Mouse (Mus musculus) kidney, adult 2 months (tissue): ENCODE measurements around the gene Dffb. TPM values are rescaled to one million over a fixed set of nuclear protein-coding genes. Genes with fewer than 3 reads are reported as not detected.
A peak's percentile ranks its signal among the peaks of the same experiment; 100 is the strongest.

Experiments used
- DNase-seq: peaks from one replicate; pipeline ENCODE4 v3.0.0; 2021
- H3K27ac ChIP-seq: fragments of 200-500 bp; 2 replicates; pipeline ENCODE4 v1.5.1; 2012; ENCODE audit warnings: low read depth, low read length, control low read depth, inconsistent platforms; ENCODE audit not compliant: insufficient read depth
- H3K27me3 ChIP-seq: fragments of 200-500 bp; replicated peaks from 2 replicates; pipeline ENCODE4 v1.6.1; 2012; ENCODE audit warnings: mild to moderate bottlenecking, moderate library complexity, low read length, inconsistent platforms; ENCODE audit not compliant: control insufficient read depth, insufficient read depth
- H3K36me3 ChIP-seq: fragments of 200-500 bp; 2 replicates; pipeline ENCODE4 v1.6.1; 2012; ENCODE audit warnings: mild to moderate bottlenecking, moderate library complexity, low read length, inconsistent platforms; ENCODE audit not compliant: control insufficient read depth, insufficient read depth
- H3K4me1 ChIP-seq: fragments of 200-500 bp; 2 replicates; pipeline ENCODE4 v1.6.1; 2011; ENCODE audit warnings: low read length; ENCODE audit not compliant: control insufficient read depth, insufficient read depth
- H3K4me3 ChIP-seq: fragments of 200-500 bp; 2 replicates; pipeline ENCODE4 v1.5.1; 2011; ENCODE audit warnings: mild to moderate bottlenecking, low read depth, low read length, control low read depth; ENCODE audit not compliant: insufficient read depth
- CTCF ChIP-seq: fragments of 200-500 bp; conservative IDR thresholded peaks from 2 replicates; pipeline ENCODE4 v1.5.1; 2011; ENCODE audit warnings: low read depth, mild to moderate bottlenecking, control low read depth, low read length, moderate library complexity, mixed read lengths; ENCODE audit not compliant: insufficient read depth, insufficient read length
- POLR2A ChIP-seq: fragments of 200-500 bp; IDR thresholded peaks from one replicate; pipeline ENCODE4 v1.6.1; 2011; ENCODE audit warnings: low read depth, low read length, control low read depth
- WGBS: fragments of 180-500 bp; shearing (Covaris S2); methylation state at CpG from one replicate; pipeline ENCODE4 v1.1.7; 2018; 5-methylcytosine and 5-hydroxymethylcytosine counted together
- polyA plus RNA-seq: library from polyadenylated mRNA; depleted of rRNA; stranded (reverse); fragments of >200 nt; gene quantifications from 2 replicates; pipeline ENCODE4 v1.2.3, GENCODE M21; 2012

Gene Dffb
- polyA plus RNA-seq, 1 experiment: 5.0 TPM

DNA sequence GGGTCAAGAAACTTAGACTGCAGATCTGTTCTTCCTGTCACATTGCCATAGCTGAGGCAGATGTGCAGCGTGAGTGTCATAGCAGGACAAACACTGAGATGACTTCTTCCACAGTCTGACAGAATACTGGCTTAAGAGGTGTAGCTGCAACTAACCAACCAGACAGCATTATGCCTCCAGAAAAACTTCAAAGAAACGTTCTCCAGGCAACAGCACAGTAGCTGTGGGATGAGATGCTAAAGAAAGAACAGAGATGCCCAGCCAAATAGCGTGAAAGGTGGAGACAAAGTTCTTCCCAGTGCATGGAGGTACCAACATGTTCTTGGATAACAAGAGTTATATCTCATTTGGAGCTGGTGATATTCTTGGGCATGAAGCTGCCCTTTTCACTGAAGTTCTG, 23.8 kb downstream of the Dffb start:
- TF ChIP-seq CTCF (no peak), POLR2A (no peak)
- H3K36me3 ChIP-seq: no peaks in the 10 kb centered on the region
- H3K27me3 ChIP-seq: no peaks in the 10 kb centered on the region
- no peak for DNase-seq
- H3K27ac ChIP-seq: no peak overlapping the region
- no peak overlapping the region for H3K4me3 ChIP-seq
- no peaks in the 10 kb centered on the region for H3K4me1 ChIP-seq
- 59% methylated on average over 3 of the region's 3 CpGs for WGBS

DNA sequence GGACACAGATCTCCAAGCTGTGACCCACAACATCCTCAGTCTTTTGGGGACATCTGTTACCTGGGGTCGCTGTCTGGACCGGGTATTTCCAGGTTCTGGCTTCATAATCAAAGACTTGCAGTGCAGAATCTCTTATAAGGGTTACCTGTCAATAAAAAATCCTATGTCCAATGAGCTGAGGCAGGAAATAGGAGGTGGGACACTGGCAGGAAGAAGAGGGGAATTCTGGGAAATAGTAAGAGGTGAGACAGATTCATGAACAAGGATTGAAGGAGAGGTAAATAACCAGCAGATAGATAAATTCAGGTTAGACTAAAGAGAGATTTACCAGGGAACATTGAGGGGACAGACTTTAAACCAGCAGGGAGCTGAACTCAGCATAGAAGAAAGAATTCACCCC, 24.6 kb downstream of the Dffb start:
- WGBS: 79% methylated on average over 2 of the region's 2 CpGs
- no peaks in the 10 kb centered on the region for H3K36me3 ChIP-seq
- no peak for DNase-seq
- H3K27ac ChIP-seq: no peak overlapping the region
- no peaks in the 10 kb centered on the region for H3K27me3 ChIP-seq
- TF ChIP-seq POLR2A (no peak), CTCF (no peak)
- H3K4me3 ChIP-seq: no peak overlapping the region
- no peaks in the 10 kb centered on the region for H3K4me1 ChIP-seq

DNA sequence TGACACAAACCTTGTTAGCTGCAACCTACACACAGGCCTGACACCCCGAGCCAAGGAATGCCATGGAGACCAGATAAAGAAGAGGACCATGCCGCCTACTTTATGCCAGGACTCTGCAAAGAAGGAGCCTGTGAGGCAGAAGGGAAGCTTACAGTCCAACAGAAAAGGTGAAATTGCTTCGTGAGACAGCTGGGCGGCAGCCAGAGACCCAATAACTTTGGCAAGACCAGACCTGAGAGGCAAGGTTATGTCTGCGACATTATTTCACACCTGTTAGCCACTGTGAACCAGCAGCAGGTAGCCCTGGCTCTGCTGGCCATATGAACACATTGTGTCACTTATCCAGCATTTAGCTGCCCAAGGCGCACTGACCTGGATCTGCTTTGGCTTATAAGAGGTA, 29.2 kb downstream of the Dffb start:
- no peaks in the 10 kb centered on the region for H3K36me3 ChIP-seq
- H3K27me3 ChIP-seq: no peaks in the 10 kb centered on the region
- H3K4me1 ChIP-seq: no peaks in the 10 kb centered on the region
- TF ChIP-seq POLR2A: no peak
- TF ChIP-seq CTCF: no peak
- WGBS: 78% methylated on average over 6 of the region's 6 CpGs
- DNase-seq: no peak
- no peak overlapping the region for H3K4me3 ChIP-seq
- H3K27ac ChIP-seq: no peak overlapping the region

DNA sequence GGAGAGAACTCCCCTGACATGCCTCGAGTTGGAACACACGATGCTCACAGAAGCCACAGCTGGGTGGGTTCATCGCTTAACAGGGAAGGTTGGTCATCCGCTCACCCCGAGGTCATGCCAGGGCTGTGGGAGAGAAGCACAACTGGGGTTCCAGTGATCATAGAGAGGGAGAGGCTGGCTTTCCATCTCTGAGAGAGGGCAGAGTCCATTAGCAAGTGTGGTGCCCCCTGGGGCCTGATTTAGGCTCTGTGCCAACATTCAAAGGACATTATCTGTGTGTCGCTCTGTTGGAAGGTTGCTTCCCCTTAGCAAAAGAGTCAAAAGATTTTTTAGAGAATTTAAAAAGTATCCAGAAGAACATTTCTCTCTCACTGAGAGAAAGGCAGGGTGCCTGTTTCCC, 30.7 kb downstream of the Dffb start:
- no peaks in the 10 kb centered on the region for H3K27me3 ChIP-seq
- 31% methylated on average over 6 of the region's 6 CpGs for WGBS
- H3K27ac ChIP-seq: no peak overlapping the region
- no peak for DNase-seq
- no peak overlapping the region for H3K4me3 ChIP-seq
- no peaks in the 10 kb centered on the region for H3K36me3 ChIP-seq
- no peaks in the 10 kb centered on the region for H3K4me1 ChIP-seq
- TF ChIP-seq POLR2A: no peak
- no peak for TF ChIP-seq CTCF

DNA sequence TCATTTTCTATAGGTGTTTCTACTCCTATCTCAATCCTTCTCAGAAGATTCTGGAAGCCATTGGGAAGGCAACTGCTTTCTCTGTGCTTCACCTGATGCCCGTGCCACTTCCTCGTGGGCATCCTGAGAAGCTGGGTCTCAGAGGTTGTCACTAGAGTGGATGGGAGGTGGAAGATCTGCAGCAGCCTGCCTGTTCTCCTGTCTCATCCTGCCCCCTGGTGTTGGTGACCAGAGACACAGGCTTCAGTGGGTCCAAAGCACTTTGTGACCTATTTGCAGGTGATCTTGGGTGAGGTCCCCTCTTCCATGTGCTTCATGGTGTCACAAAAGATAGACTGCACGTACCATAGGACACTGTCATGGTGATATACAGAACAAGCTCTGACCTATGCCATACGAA, 31.7 kb downstream of the Dffb start:
- Histone ChIP-seq H3K27me3 (no peaks in the 10 kb centered on the region), H3K36me3 (no peaks in the 10 kb centered on the region), H3K4me3 (no peak overlapping the region), H3K27ac (no peak overlapping the region), H3K4me1 (no peaks in the 10 kb centered on the region)
- 54% methylated on average over 4 of the region's 4 CpGs for WGBS
- no peak for TF ChIP-seq POLR2A
- peak; percentile 63 for TF ChIP-seq CTCF
- DNase-seq: peak; percentile 18

DNA sequence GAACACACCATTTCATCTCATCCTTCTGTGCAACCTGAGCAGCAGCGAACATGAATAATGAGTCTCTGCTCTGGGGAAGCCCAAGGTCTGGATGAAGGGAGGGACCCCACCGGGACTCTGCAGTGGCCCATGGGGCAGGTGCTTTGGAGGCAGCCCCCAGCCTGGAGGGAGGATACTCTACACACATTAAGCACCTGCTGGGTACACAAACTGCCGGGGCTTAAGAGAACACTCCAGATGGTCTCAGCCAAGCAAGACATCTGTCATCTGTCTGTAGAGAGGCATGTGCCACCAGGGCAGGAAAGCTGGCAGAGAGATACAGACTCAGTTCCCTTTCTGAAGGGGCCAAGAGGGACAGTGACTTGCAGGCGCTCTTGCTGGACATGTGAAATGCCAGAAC, 45.0 kb downstream of the Dffb start:
- no peak for TF ChIP-seq CTCF
- TF ChIP-seq POLR2A: no peak
- DNase-seq: no peak
- WGBS: 65% methylated on average over 4 of the region's 4 CpGs
- H3K4me1 ChIP-seq: no peaks in the 10 kb centered on the region
- H3K27ac ChIP-seq: no peak overlapping the region
- H3K4me3 ChIP-seq: no peak overlapping the region
- H3K27me3 ChIP-seq: no peaks in the 10 kb centered on the region
- H3K36me3 ChIP-seq: no peaks in the 10 kb centered on the region

DNA sequence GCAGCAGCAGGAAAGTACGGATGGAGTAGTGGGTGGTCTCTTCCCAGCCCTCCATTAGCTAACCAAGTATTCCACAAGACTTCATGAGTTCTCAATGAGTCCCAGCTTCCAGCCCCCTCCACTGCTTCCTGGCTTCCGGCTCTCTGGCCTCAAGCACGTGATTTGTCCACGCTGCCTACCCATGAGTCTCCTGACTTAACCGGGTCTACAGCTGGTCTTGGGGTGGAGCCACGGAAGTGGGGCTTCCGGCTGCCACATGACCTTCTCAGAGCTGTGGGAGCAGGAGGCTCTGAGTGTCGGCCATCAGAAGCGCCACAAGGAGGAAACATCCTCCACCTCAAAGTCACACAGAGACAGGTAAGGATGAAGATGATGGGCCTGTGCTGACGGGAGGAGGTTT, 45.5 kb downstream of the Dffb start:
- DNase-seq: no peak
- no peaks in the 10 kb centered on the region for H3K36me3 ChIP-seq
- H3K27ac ChIP-seq: no peak overlapping the region
- H3K4me3 ChIP-seq: no peak overlapping the region
- TF ChIP-seq CTCF (no peak), POLR2A (no peak)
- H3K27me3 ChIP-seq: no peaks in the 10 kb centered on the region
- H3K4me1 ChIP-seq: no peaks in the 10 kb centered on the region
- WGBS: 64% methylated on average over 10 of the region's 10 CpGs
